Mouse (Mus musculus): ENCODE data around the gene Sprr2a3. TPM values are rescaled to one million over a fixed set of nuclear protein-coding genes. Genes with fewer than 3 reads are reported as not detected.
"Not testable (repeated sequence)": the region's sequence is repeated elsewhere in the genome, so short reads cannot be mapped to it uniquely, and the experiment has no call there.

The Sprr2a3 gene
- total RNA-seq (2021): not detected

DNA sequence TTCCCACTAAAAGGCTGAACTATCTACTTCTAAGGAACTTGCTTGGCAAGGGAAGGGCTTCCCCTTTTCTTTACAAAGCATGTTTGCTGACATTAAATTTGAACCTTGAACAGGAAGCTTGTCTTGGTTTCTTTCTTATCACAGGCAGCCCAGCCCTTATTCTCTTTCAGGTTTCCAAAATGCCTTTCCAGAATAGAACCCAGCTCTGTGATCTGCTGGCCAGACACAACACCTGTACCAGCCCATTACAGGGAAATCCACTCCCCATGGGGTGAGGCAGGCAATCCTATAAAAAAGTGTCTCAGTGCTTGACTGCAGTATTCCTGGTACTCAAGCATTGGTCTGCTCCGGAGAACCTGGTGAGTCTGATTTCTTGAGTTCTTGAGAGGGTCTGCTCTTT is at the start of gene Sprr2a3:
Gene Sprr2a3 (plus strand): TSS at position 317 of the 400 bp plus-strand sequence.
- DNase-seq: not testable (repeated sequence)

DNA sequence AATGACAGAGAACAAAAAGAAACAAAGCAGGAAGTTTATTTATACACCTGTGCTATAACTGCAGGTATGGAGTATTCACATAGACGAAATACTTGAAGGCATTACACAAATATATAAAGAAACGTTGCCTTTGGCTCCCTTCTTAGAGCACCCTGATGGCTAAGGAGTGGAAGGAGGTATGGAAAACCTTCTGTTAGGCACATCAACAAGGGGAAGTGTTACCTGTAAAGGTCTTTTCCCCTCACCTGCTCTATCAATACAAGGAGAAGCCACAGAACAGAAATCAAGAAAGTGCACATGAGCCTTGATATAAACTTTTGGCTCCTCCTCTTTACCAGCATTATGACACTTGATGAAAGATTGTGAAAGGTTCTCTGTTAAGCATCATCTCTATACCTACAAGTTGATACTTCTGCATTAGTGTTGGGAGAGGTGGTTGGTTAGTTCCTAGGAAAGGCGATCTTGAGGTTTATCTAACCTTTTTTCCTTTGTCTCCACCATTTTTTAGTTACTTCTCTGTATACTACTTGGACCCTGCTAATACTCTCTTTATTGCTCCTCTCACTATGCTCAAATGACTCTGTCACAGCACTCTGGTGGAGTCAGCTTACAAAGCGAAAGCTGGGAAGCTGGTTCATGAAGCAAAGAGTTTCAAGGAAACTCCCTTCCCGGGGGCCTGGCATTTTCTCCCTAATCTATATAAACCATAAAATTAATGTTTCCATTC is 48.6 kb upstream of the Sprr2a3 start:
- not testable (repeated sequence) for DNase-seq

DNA sequence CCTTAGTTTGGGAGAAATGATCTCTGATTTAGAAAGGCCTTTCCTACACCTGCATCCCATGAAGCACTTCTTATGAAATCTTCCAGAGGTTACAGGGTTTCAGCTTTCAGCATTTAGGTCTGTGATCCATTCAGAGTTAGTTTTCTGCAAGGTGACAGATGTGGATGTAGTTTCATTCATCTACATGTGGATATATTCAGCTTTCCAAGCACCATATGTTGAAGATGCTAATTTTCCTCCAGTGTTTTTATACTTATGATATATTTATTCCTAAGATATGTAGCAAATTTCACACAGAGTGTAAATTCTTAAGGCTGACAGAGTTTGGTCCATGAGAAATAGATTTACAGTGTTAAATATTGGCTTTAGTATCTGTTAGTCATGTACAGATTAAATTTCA is 46.5 kb upstream of the Sprr2a3 start:
- DNase-seq: not testable (repeated sequence)

DNA sequence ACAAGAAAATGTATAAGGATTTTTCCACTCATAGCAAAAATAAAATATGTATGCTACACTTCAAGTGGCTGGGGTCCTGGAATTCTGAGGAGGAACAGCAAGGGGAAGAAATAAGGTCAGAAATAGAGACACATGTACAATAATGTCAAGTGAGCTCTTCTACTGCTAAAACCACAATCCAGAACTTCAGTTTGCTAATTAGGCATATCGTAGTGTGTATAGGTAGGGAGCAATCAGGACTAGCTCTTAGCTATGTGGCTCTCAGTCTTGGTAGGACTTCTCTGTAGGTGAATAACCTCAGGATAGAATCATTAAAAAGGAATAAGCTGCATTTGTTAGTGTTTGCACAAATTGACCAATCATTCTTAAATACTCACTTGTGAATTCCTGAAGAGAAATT is 46.0 kb upstream of the Sprr2a3 start:
- DNase-seq: not testable (repeated sequence)

DNA sequence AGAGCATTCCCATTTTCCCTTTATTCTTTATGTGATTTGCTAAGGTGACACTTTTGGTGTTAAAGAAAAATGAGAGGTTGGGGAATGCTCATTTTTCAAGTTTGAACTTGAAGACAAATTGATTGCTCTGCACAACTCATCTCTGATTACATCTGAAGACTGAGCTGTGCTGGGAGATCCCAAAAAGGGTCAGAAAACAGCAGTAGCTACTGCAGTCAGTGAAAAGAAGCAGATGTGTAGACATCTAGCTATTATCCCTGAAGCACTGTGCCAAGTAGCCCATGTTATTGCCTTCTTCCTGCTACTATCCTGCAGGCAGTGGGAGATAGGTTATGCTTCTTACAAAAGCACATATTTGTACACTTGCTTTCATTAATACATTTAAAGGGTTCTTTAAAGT is 40.4 kb upstream of the Sprr2a3 start:
- DNase-seq: not testable (repeated sequence)

DNA sequence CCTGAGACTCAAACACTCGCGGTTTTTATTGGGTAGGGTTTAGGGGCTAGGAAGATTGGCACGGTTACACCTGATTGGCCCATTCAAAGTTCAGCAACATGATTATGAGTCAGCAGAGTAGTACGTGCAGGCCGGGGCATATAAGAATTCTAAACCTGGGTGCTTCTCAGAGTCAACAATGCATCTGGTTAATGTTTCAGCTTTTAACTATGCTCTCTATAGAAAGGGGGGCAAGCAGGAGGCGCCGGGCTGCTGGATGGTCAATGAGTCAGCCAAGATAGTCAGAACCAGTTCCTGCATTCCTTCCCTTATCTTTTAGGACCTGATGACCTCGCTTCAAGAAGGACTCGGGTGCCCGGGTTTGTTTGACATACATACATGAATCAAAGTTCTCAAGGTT is 39.0 kb upstream of the Sprr2a3 start:
- DNase-seq: not testable (repeated sequence)

DNA sequence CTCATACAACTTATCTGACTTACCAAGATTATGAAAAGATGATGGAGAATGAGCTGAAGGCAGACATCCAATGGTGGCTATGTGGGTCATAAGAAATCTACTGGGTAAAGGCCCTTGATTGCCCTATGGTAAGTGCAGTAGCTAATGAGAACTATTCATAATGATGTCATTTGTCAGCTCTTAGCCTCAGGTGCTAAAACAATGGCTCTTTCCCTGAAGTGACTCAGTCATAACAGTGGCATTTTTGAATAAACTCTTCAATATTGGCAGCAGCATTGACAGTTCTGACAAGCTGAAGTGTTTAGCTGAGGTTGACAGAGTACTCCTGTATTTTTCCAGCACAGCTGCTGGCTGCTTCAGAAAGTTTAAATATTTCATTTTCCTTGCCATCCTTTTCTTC is 36.7 kb upstream of the Sprr2a3 start:
- DNase-seq: not testable (repeated sequence)

DNA sequence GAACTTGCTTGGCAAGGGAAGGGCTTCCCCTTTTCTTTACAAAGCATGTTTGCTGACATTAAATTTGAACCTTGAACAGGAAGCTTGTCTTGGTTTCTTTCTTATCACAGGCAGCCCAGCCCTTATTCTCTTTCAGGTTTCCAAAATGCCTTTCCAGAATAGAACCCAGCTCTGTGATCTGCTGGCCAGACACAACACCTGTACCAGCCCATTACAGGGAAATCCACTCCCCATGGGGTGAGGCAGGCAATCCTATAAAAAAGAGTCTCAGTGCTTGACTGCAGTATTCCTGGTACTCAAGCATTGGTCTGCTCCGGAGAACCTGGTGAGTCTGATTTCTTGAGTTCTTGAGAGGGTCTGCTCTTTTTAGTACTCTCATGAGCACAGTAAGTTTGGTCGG is 34.8 kb upstream of the Sprr2a3 start:
- DNase-seq: not testable (repeated sequence)

DNA sequence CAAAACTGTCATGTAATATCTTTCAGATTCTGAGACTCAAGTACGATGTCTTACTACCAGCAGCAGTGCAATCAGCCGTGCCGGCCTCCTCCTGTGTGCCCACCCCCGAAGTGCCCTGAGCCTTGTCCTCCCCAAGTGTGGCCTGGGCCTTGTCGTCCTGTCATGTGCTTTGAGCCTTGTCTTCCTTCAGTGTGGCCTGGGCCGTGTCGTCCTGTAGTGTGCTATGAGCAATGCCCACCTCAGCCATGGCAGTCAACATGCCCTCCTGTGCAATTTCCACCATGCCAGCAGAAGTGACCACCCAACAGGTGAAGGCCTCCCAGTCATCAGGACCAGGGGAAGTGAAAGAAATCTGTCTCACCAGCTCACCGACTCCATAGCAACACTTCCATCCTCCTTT is 31.4 kb upstream of the Sprr2a3 start:
- DNase-seq: not testable (repeated sequence)

DNA sequence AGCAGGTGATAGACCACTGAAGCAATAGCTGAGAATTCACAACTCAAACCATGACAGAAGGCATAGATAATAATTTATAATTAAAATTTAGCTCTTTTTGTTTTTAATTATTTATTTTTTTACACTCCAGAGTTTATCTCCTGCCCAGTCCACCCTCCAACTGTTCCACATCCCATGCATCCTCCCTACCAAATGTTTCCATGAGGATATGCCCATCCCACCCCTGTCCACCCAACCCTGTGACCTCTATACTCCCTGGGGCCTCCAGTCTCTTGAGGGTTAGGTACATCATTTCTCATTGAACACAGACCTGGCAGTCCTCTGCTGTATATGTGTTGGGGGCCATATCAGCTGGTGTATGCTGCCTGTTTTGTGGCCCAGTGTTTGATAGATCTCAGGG is 26.7 kb upstream of the Sprr2a3 start:
- not testable (repeated sequence) for DNase-seq

DNA sequence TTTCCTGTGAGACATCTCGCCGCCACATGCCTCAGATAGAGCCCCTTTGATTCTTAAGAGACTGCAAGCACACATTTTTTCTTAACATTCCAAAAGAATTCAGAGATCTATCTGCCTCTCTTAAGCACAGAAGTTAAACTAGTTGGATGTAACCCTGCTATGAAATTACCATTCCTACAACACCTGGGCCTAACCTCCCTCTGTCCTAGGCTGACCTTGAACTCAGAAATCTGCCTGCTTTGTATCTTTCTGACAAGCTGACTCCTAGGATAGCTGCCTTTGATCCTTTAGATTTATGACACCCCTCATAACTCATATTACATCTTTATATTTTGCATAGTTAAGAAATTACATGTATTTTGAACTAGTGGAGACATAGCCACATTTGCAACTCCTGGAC is 21.8 kb upstream of the Sprr2a3 start:
- not testable (repeated sequence) for DNase-seq

DNA sequence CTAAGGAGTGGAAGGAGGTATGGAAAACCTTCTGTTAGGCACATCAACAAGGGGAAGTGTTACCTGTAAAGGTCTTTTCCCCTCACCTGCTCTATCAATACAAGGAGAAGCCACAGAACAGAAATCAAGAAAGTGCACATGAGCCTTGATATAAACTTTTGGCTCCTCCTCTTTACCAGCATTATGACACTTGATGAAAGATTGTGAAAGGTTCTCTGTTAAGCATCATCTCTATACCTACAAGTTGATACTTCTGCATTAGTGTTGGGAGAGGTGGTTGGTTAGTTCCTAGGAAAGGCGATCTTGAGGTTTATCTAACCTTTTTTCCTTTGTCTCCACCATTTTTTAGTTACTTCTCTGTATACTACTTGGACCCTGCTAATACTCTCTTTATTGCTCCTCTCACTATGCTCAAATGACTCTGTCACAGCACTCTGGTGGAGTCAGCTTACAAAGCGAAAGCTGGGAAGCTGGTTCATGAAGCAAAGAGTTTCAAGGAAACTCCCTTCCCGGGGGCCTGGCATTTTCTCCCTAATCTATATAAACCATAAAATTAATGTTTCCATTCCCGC is 13.7 kb upstream of the Sprr2a3 start:
- DNase-seq: not testable (repeated sequence)

DNA sequence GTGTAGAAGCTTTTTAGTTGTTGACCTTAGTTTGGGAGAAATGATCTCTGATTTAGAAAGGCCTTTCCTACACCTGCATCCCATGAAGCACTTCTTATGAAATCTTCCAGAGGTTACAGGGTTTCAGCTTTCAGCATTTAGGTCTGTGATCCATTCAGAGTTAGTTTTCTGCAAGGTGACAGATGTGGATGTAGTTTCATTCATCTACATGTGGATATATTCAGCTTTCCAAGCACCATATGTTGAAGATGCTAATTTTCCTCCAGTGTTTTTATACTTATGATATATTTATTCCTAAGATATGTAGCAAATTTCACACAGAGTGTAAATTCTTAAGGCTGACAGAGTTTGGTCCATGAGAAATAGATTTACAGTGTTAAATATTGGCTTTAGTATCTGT is 11.7 kb upstream of the Sprr2a3 start:
- DNase-seq: not testable (repeated sequence)

DNA sequence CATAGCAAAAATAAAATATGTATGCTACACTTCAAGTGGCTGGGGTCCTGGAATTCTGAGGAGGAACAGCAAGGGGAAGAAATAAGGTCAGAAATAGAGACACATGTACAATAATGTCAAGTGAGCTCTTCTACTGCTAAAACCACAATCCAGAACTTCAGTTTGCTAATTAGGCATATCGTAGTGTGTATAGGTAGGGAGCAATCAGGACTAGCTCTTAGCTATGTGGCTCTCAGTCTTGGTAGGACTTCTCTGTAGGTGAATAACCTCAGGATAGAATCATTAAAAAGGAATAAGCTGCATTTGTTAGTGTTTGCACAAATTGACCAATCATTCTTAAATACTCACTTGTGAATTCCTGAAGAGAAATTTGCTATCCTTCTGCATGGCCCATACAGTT is 11.2 kb upstream of the Sprr2a3 start:
- not testable (repeated sequence) for DNase-seq

DNA sequence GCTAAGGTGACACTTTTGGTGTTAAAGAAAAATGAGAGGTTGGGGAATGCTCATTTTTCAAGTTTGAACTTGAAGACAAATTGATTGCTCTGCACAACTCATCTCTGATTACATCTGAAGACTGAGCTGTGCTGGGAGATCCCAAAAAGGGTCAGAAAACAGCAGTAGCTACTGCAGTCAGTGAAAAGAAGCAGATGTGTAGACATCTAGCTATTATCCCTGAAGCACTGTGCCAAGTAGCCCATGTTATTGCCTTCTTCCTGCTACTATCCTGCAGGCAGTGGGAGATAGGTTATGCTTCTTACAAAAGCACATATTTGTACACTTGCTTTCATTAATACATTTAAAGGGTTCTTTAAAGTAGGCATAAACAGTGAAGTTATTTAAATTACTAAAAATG is 5.6 kb upstream of the Sprr2a3 start:
- DNase-seq: not testable (repeated sequence)

DNA sequence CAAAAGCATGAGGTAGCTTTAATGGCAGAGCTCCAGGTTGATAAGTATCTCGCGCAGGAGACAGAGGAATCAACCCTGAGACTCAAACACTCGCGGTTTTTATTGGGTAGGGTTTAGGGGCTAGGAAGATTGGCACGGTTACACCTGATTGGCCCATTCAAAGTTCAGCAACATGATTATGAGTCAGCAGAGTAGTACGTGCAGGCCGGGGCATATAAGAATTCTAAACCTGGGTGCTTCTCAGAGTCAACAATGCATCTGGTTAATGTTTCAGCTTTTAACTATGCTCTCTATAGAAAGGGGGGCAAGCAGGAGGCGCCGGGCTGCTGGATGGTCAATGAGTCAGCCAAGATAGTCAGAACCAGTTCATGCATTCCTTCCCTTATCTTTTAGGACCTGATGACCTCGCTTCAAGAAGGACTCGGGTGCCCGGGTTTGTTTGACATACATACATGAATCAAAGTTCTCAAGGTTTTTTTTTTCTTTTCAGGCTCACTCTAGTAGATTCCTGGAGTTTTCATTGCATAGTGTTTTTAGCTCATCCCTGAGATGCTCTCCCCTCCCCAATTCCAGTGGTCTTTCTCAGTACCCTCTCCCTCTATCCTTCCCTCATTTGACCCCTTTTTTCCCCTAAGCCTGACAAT is 4.1 kb upstream of the Sprr2a3 start:
- DNase-seq: not testable (repeated sequence)

DNA sequence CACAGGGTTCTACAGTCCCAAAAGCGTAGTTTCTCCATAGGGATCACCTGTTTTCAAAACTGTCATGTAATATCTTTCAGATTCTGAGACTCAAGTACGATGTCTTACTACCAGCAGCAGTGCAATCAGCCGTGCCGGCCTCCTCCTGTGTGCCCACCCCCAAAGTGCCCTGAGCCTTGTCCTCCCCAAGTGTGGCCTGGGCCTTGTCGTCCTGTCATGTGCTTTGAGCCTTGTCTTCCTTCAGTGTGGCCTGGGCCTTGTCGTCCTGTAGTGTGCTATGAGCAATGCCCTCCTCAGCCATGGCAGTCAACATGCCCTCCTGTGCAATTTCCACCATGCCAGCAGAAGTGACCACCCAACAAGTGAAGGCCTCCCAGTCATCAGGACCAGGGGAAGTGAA is 3.3 kb downstream of the Sprr2a3 start:
- not testable (repeated sequence) for DNase-seq

DNA sequence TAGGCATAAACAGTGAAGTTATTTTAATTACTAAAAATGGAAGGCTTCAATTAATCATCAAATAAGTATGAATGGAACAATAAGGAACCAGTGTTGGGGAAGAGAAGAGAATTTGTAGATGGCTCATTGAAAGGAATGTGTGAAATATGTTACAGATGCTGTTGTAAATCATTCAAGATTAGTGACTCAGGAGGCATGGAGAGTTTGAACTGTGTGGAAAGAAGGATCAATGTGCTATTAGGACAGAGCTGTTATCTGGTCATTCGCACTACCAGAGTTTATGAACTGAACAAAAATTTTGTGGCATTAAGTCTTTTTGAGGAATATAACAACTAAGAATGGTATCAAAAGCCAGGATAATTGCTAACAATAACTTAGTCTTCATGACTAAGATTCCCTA is 22.2 kb downstream of the Sprr2a3 start:
- DNase-seq: no peak

DNA sequence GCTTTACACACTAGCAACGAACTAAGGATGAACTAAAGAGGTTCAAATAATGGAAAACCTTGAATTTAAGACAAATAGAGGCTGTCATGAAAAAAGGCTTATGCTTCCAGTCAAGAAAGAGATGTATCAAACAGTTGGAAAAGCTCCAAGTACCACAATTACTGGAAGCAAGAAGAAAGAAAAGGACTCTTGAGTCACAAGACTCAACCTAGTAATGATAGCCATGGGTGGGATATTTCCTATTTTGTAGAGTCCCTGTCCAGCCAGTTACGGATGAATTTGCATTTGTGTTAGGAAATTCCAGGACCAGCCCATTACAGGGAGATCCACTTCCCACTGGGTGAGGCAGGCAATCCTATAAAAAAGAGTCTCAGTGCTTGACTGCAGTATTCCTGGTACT is 31.1 kb downstream of the Sprr2a3 start, which contains the start of gene Sprr2b:
Gene Sprr2b (plus strand): TSS at position 301 of the 400 bp plus-strand sequence.
- no peak for DNase-seq

DNA sequence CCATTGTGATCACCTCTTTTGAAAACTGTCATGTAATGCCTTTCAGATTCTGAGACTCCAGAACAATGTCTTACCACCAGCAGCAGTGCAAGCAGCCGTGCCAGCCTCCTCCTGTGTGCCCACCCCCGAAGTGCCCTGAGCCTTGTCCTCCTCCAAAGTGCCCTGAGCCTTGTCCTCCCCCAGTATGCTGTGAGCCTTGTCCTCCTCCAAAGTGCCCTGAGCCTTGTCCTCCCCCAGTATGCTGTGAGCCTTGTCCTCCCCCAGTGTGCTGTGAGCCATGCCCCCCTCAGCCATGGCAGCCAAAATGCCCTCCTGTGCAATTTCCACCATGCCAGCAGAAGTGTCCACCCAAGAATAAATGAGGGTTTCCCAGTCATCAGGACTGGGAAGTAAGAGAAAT is 32.2 kb downstream of the Sprr2a3 start:
- DNase-seq: no peak

DNA sequence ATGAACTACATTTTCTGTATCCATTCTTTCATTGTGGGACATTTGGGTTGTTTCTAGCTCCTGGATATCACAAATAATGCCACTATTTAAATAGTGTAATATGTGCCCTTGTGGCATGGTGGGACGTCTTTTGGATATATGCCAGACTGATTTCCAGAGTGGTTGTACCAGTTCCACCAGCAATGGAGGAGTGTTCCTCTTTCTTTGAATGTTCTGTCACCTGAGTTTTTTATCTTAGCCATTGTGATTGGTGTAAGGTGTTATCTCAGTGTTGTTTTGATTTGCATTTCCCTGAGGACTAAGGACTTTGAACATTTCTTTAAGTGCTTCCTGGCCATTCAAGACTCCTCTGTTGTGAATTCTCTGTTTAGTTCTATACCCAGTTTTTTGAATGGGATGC is 51.1 kb downstream of the Sprr2a3 start:
- DNase-seq: no peak

DNA sequence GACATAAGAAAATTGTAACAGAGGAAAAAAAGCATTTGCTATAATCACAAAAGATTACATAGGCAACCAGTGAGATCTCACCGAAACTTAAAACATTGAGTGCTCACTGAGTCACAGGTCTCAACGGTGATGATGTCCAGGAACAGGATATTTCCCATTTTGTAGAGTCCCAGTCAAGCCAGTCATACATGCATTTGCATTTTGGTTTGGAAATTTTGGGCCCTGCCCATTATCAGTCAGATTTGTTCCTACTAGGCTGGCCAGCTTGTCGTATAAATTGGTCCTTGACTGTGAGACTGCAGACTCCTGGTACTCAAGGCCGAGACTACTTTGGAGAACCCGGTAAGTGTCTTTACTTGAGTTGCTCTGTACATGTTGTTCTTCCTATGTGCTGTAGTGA is 53.6 kb downstream of the Sprr2a3 start, which contains the start of gene Sprr2d:
Gene Sprr2d (plus strand): TSS at position 301 of the 400 bp plus-strand sequence.
- no peak for DNase-seq

Data from heart, postnatal 4 days (tissue).